ENCODE assay signal across 20 mouse cellular contexts in the genomic region with DNA sequence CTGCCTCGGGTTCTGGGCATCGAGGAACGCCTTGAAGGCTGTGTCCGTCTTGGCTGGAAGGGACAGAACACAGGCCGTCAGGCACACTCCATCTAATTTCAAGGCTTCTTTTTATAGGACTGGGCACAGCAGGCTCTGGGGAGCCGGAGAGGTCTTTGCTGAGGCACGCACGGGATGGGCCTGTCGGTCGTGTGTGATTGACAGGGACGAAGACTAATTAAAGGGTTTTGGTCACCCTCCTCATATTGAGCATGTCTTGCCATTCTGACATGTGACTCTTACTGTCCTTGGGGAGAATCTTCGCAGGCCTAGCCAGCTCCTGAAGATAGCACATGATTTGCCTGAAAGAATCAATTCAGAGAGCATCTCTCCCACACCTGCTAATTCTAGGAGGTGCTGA.
DNase-seq lines count a peak whose midpoint lies in the region; ATAC-seq and TF ChIP-seq lines count a peak whose summit lies in the region.
"Had no signal": no experiment of that assay in that cellular context is flagged by ENCODE, and none has a peak within 500 bp of the region (broad histone marks: within the 10 kb centered on the region; RNA-seq: fewer than 3 reads in every experiment).

No protein-coding gene starts in this region.

- no peak for DNase-seq in hindbrain, embryonic 11.5 days (ENCODE audit: low spot score)
- DNase-seq in hindbrain, postnatal 0 days (ENCODE audit: low spot score) = no peak
- no peak for DNase-seq in midbrain, embryonic 11.5 days (ENCODE audit: low spot score, missing footprints)
- DNase-seq in midbrain, postnatal 0 days (ENCODE audit: low spot score) = no peak
- DNase-seq in kidney, postnatal 25 days = no peak
- no peak for DNase-seq in cerebellum, postnatal 14 days
- DNase-seq: adrenal gland, postnatal 14 days; cerebellum, adult 18-20 months; cerebellum, adult 9-11 months; forebrain, postnatal 0 days; gastrocnemius, postnatal 14 days; heart, adult 2 months; heart, postnatal 14 days had no signal

- H3K9me3 ChIP-seq in hindbrain, embryonic 11.5 days (ENCODE audit: control insufficient read depth, low read length) = no peaks in the 10 kb centered on the region
- no peaks in the 10 kb centered on the region for H3K9me3 ChIP-seq in hindbrain, postnatal 0 days (ENCODE audit: low read length)
- H3K9me3 ChIP-seq in midbrain, embryonic 11.5 days (ENCODE audit: control insufficient read depth, low read length) = no peaks in the 10 kb centered on the region
- H3K9me3 ChIP-seq in midbrain, postnatal 0 days (ENCODE audit: low read length) = no peaks in the 10 kb centered on the region
- H3K9me3 ChIP-seq in midbrain, embryonic 13.5 days = no peaks in the 10 kb centered on the region
- H3K9me3 ChIP-seq: embryonic facial prominence, embryonic 12.5 days; forebrain, embryonic 13.5 days; heart, embryonic 15.5 days had no signal

- 82% methylated on average over 12 of the region's 12 CpGs for WGBS in hindbrain, embryonic 11.5 days
- WGBS in hindbrain, postnatal 0 days = 68% methylated on average over 12 of the region's 12 CpGs
- 86% methylated on average over 12 of the region's 12 CpGs for WGBS in midbrain, embryonic 11.5 days
- WGBS in midbrain, postnatal 0 days = 73% methylated on average over 12 of the region's 12 CpGs
- WGBS in midbrain, embryonic 13.5 days = 77% methylated on average over 12 of the region's 12 CpGs

- no peaks in the 10 kb centered on the region for H3K4me1 ChIP-seq in hindbrain, embryonic 11.5 days (replicated peaks; ENCODE audit: control insufficient read depth, insufficient read depth, low read length)
- H3K4me1 ChIP-seq in hindbrain, postnatal 0 days (ENCODE audit: insufficient read depth, low read length) = no peaks in the 10 kb centered on the region
- no peaks in the 10 kb centered on the region for H3K4me1 ChIP-seq in midbrain, embryonic 11.5 days (ENCODE audit: control insufficient read depth, insufficient read depth, low read length)
- no peaks in the 10 kb centered on the region for H3K4me1 ChIP-seq in midbrain, postnatal 0 days (ENCODE audit: insufficient read depth, low read length)
- H3K4me1 ChIP-seq in midbrain, embryonic 13.5 days (replicated peaks) = peaks cover 7% of the 10 kb centered on the region
- H3K4me1 ChIP-seq: embryonic facial prominence, embryonic 12.5 days had no signal

- H3K36me3 ChIP-seq in hindbrain, embryonic 11.5 days (ENCODE audit: control insufficient read depth, insufficient read depth, low read length) = no peaks in the 10 kb centered on the region
- H3K36me3 ChIP-seq in hindbrain, postnatal 0 days (ENCODE audit: insufficient read depth, low read length) = peaks cover 15% of the 10 kb centered on the region; the same call in 1 of the 2 replicates
- 0 out of 2 replicates have a peak, but pooled peaks cover 6% of the 10 kb centered on the region for H3K36me3 ChIP-seq in midbrain, embryonic 11.5 days (ENCODE audit: control insufficient read depth, insufficient read depth, low read length)
- H3K36me3 ChIP-seq in midbrain, postnatal 0 days (ENCODE audit: insufficient read depth, low read length) = peaks cover 26% of the 10 kb centered on the region
- peaks cover 38% of the 10 kb centered on the region for H3K36me3 ChIP-seq in midbrain, embryonic 13.5 days

- H3K4me3 ChIP-seq in hindbrain, embryonic 11.5 days (ENCODE audit: low read depth, low read length) = no peak overlapping the region
- no peak overlapping the region for H3K4me3 ChIP-seq in hindbrain, postnatal 0 days (ENCODE audit: low read length)
- H3K4me3 ChIP-seq in midbrain, embryonic 11.5 days (ENCODE audit: low read depth, low read length) = no peak overlapping the region
- no peak overlapping the region for H3K4me3 ChIP-seq in midbrain, postnatal 0 days (ENCODE audit: low read depth, low read length)
- H3K4me3 ChIP-seq in midbrain, embryonic 13.5 days (replicated peaks) = no peak overlapping the region
- H3K4me3 ChIP-seq: embryonic facial prominence, embryonic 12.5 days; forebrain, embryonic 13.5 days; heart, adult 2 months; heart, embryonic 15.5 days had no signal

- H3K27ac ChIP-seq in hindbrain, embryonic 11.5 days (ENCODE audit: low read depth, low read length) = no peak overlapping the region
- no peak overlapping the region for H3K27ac ChIP-seq in hindbrain, postnatal 0 days
- no peak overlapping the region for H3K27ac ChIP-seq in midbrain, embryonic 11.5 days (ENCODE audit: low read depth, low read length)
- no peak overlapping the region for H3K27ac ChIP-seq in midbrain, postnatal 0 days (ENCODE audit: low read depth, low read length)
- peak overlapping the region; percentile 39; the same call in 1 of the 2 replicates for H3K27ac ChIP-seq in midbrain, embryonic 13.5 days
- H3K27ac ChIP-seq: embryonic facial prominence, embryonic 12.5 days; forebrain, embryonic 13.5 days; heart, adult 2 months; heart, embryonic 15.5 days had no signal

- TF ChIP-seq CTCF in hindbrain, postnatal 0 days (IDR thresholded peaks at IDR 0.05; ENCODE audit: low read depth) = no peak
- TF ChIP-seq CTCF in midbrain, postnatal 0 days (IDR thresholded peaks at IDR 0.05) = no peak

- no peaks in the 10 kb centered on the region for H3K27me3 ChIP-seq in hindbrain, embryonic 11.5 days (ENCODE audit: control insufficient read depth, insufficient read depth, low read length)
- H3K27me3 ChIP-seq in hindbrain, postnatal 0 days (ENCODE audit: insufficient read depth, low read length) = no peaks in the 10 kb centered on the region
- H3K27me3 ChIP-seq in midbrain, embryonic 11.5 days (ENCODE audit: control insufficient read depth, insufficient read depth, low read length) = no peaks in the 10 kb centered on the region
- no peaks in the 10 kb centered on the region for H3K27me3 ChIP-seq in midbrain, postnatal 0 days (ENCODE audit: insufficient read depth, low read length)
- no peaks in the 10 kb centered on the region for H3K27me3 ChIP-seq in midbrain, embryonic 13.5 days
- H3K27me3 ChIP-seq: embryonic facial prominence, embryonic 12.5 days; forebrain, embryonic 13.5 days; heart, embryonic 15.5 days; Patski had no signal

- H3K9ac ChIP-seq in hindbrain, embryonic 11.5 days (ENCODE audit: low read depth, low read length) = no peak overlapping the region
- no peak overlapping the region for H3K9ac ChIP-seq in hindbrain, postnatal 0 days (replicated peaks; ENCODE audit: low read length)
- no peak overlapping the region for H3K9ac ChIP-seq in midbrain, embryonic 11.5 days (ENCODE audit: low read length)
- H3K9ac ChIP-seq in midbrain, postnatal 0 days (replicated peaks; ENCODE audit: low read length, poor library complexity, severe bottlenecking) = no peak overlapping the region
- no peak overlapping the region for H3K9ac ChIP-seq in midbrain, embryonic 13.5 days (replicated peaks)
- H3K9ac ChIP-seq: embryonic facial prominence, embryonic 12.5 days; forebrain, embryonic 13.5 days; forebrain, postnatal 0 days; heart, embryonic 15.5 days had no signal

- ATAC-seq in hindbrain, embryonic 11.5 days (ENCODE audit: low FRiP score) = peak; percentile 58
- no peak; the same call in 1 of the 2 replicates for ATAC-seq in hindbrain, postnatal 0 days
- ATAC-seq in midbrain, embryonic 11.5 days (ENCODE audit: low FRiP score) = peak; percentile 54
- no peak for ATAC-seq in midbrain, postnatal 0 days (ENCODE audit: low FRiP score)
- ATAC-seq in midbrain, embryonic 13.5 days = peak; percentile 62
- ATAC-seq: activated CD4-positive, CD25-positive, alpha-beta regulatory T cell, adult 4 months; Patski had no signal

- H3K4me2 ChIP-seq in hindbrain, embryonic 11.5 days (replicated peaks; ENCODE audit: low read depth, low read length) = no peak overlapping the region
- H3K4me2 ChIP-seq in hindbrain, postnatal 0 days (ENCODE audit: low read depth, low read length) = no peak overlapping the region
- H3K4me2 ChIP-seq in midbrain, embryonic 11.5 days = no peak overlapping the region
- no peak overlapping the region for H3K4me2 ChIP-seq in midbrain, postnatal 0 days (ENCODE audit: low read depth, low read length, poor library complexity, severe bottlenecking)
- no peak overlapping the region for H3K4me2 ChIP-seq in midbrain, embryonic 13.5 days (replicated peaks)
- H3K4me2 ChIP-seq: embryonic facial prominence, embryonic 12.5 days; forebrain, embryonic 13.5 days; heart, embryonic 11.5 days; heart, embryonic 15.5 days had no signal

Comparison
In these comparisons a context has a peak if more than half of its experiments do, and no peak if none do; other contexts are left out.
1. ATAC-seq: peak in hindbrain, embryonic 11.5 days (single experiment), midbrain, embryonic 11.5 days (single experiment) and midbrain, embryonic 13.5 days (single experiment); none in hindbrain, postnatal 0 days (single experiment) and midbrain, postnatal 0 days (single experiment).